Mouse (Mus musculus): ENCODE data around the gene Zfp180. TPM values are rescaled to one million over a fixed set of nuclear protein-coding genes. Genes with fewer than 3 reads are reported as not detected.
"Not testable (repeated sequence)": the region's sequence is repeated elsewhere in the genome, so short reads cannot be mapped to it uniquely, and the experiment has no call there.

Gene Zfp180
- 9.7 and 11.0 TPM in 2 replicates for polyA plus RNA-seq (2012; rRNA removed)

DNA sequence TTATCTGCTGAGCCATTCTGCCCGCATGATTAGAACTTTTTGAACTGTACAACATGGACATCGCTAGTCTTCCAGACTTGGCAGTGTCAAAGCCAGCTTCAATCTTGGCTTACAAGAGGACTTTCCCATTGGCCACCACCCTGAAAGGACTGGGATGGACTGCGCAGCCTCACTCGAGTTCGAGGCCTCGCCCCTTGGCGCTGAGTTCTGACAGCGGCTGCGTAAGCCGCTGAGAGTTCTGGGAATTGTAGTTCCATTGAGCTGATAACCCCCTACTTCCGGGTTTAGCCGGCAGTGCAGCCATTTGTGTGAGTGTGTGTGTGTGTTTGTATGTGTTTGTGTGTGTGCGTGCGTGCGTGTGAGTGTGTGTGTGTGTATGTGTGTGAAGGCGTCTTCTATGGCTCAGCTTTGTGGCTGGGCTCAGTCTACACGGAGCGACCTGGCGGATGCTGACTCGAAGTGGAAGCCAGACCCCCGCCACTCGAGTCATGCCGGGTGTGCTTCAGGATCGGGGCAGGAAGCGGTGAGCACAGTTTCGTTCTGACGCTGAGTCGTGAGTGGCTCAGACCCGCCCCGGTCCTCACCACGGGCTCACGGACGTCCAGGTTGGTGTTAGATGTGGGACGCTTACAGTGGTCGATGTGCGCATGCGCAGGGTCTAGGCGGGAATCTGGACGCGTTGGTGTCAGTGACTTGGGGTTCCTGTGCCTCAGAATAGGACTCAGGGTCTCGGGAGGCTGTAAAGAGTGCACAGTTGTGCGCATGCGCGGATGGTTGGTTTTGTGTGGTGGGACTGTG, at the start of gene Zfp180:
Zfp180 (plus strand) TSS at position 291 of the 798 bp plus-strand sequence.
- TF ChIP-seq POLR2A (IDR thresholded peaks at IDR 0.05; ENCODE audit: low read depth, low read length) = 0 out of 2 replicates have a peak, but pooled peaks have one; percentile 1
- no peak for TF ChIP-seq CTCF (IDR thresholded peaks at IDR 0.05; ENCODE audit: extremely low read depth, insufficient read depth, insufficient read length, insufficient replicate concordance)
- Histone ChIP-seq H3K27me3 (ENCODE audit: control insufficient read depth, insufficient read depth, low read length) (no peaks in the 10 kb centered on the region), H3K4me1 (ENCODE audit: control insufficient read depth, insufficient read depth, insufficient read length) (peaks cover 9% of the 10 kb centered on the region; the same call in 1 of the 2 replicates)

DNA sequence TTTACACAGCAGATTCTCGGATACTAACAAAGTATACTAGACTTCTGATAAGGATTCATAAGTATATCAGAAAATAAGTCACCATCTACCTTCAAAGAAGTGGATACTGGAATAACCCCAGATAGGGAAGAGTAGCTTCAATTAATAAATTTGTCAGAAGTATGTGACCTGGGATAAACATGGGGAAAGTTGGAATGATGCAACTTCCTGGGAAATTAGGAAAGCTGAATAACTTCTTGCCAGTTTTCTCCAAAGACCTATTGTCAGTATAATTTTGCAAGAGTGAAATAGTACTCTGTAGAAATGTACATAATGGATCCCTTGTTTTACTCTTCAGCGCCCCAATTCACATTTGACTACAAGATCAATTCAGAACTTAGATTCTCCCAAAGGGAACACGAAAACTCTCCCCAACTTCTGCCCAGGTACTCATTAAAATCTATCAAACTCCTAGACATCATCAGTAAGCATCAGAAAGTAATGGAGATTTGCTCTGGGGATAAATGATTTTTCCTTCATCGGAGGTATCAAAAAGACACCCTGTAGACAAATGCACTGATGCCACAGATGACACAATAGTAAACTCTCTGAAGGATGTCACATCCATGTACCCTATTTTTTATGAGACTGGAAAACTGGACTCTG, 28.9 kb upstream of the Zfp180 start, which contains the start of gene Vmn1r183:
Vmn1r183 (plus strand) TSS at position 595 of the 645 bp plus-strand sequence.
- Histone ChIP-seq H3K27me3 (ENCODE audit: control insufficient read depth, insufficient read depth, low read length) (no peaks in the 10 kb centered on the region), H3K4me1 (ENCODE audit: control insufficient read depth, insufficient read depth, insufficient read length) (no peaks in the 10 kb centered on the region), H3K4me3 (ENCODE audit: extremely low read depth, insufficient read depth, insufficient read length) (no peak within 1 kb of the TSS), H3K36me3 (ENCODE audit: control insufficient read depth, insufficient read depth, low read length) (no peaks in the 10 kb centered on the region), H3K27ac (ENCODE audit: insufficient read depth, low read length) (no peak within 1 kb of the TSS)
- TF ChIP-seq CTCF (IDR thresholded peaks at IDR 0.05; ENCODE audit: extremely low read depth, insufficient read depth, insufficient read length, insufficient replicate concordance) = no peak
- no peak for TF ChIP-seq POLR2A (IDR thresholded peaks at IDR 0.05; ENCODE audit: low read depth, low read length)
- DNase-seq (ENCODE audit: low read depth in 1 of 2, low spot score in 2 of 2) = no peak
- WGBS = 79% methylated on average over 4 of the region's 4 CpGs

More for the DNA sequence above, at the start of gene Zfp180:
- H3K36me3 ChIP-seq (ENCODE audit: control insufficient read depth, insufficient read depth, low read length) = no peaks in the 10 kb centered on the region
- H3K4me3 ChIP-seq (ENCODE audit: extremely low read depth, insufficient read depth, insufficient read length) = peak within 1 kb of the TSS; percentile 80
- H3K27ac ChIP-seq (ENCODE audit: insufficient read depth, low read length) = peak within 1 kb of the TSS; percentile 91
- DNase-seq (ENCODE audit: low read depth in 1 of 2, low spot score in 2 of 2) = peak; percentile 90 to 91
- 17% methylated on average over 44 of the region's 44 CpGs for WGBS

DNA sequence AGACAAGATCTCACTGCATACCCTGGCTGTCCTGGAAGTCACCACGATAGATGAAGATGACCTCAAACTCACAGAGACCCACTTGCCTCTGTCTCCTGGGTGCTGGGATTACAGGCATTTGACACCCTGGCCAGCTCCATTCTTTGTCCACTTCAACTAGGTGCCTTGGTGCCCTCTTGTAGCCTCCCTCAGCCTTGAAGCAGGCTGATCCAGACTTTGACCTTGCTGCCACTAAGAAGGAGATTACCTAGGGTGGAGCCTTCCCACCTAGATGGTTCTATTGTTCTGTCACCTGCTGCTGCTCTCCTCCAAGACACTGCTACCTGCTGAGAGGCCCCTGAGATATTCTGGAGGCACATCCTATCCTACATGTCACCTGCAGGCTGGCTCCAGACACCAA, 7.3 kb upstream of the Zfp180 start:
- WGBS = 24% methylated on average over 1 of the region's 1 CpGs
- not testable (repeated sequence) for H3K36me3 ChIP-seq (ENCODE audit: control insufficient read depth, insufficient read depth, low read length); DNase-seq (ENCODE audit: low read depth in 1 of 2, low spot score in 2 of 2); H3K4me1 ChIP-seq (ENCODE audit: control insufficient read depth, insufficient read depth, insufficient read length); H3K27me3 ChIP-seq (ENCODE audit: control insufficient read depth, insufficient read depth, low read length); H3K4me3 ChIP-seq (ENCODE audit: extremely low read depth, insufficient read depth, insufficient read length); H3K27ac ChIP-seq (ENCODE audit: insufficient read depth, low read length)

DNA sequence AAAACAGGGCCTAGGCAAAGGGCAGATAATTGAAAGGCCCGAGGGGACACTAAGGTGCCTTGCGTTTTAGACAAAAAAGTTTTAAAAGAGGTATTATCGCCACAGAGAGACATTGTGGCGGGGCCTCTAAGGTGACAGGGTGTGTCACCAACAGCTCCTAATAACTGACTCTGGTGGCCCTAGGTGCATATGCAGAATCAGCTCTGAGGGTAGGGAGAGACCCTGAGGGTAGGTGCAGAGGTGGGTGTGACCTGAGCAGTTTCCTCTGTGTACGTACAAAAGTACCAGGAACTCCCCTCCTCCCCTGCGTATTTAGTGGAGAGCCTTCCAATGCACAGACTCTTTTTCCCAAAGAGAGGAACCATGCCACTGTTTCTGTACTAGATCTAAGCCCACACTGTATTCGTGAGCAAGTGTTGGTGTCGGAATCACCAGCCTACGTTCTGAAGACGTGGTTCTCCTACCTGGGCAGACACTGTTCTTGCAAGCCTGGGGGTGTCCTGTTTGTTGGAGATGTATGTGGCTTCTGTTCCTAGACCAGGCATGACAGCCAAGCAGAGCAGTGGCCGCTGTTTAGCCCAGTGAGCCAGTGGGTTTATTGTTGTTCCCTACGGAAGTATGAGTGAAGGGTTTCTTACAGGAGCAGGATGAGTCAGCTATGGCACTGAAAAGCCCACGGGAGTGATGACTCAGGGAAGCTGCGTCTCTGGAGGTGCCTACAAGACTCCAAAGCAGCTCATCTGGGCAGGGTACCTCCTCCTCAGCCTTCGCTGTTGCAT, 922 bp downstream of the Zfp180 start:
- Histone ChIP-seq H3K36me3 (ENCODE audit: control insufficient read depth, insufficient read depth, low read length) (no peaks in the 10 kb centered on the region), H3K27me3 (ENCODE audit: control insufficient read depth, insufficient read depth, low read length) (no peaks in the 10 kb centered on the region), H3K4me3 (ENCODE audit: extremely low read depth, insufficient read depth, insufficient read length) (peak overlapping the region; percentile 80), H3K27ac (ENCODE audit: insufficient read depth, low read length) (peak overlapping the region; percentile 91), H3K4me1 (ENCODE audit: control insufficient read depth, insufficient read depth, insufficient read length) (peaks cover 9% of the 10 kb centered on the region; the same call in 1 of the 2 replicates)
- no peak for DNase-seq (ENCODE audit: low read depth in 1 of 2, low spot score in 2 of 2)
- WGBS = 30% methylated on average over 15 of the region's 15 CpGs
- TF ChIP-seq CTCF (IDR thresholded peaks at IDR 0.05; ENCODE audit: extremely low read depth, insufficient read depth, insufficient read length, insufficient replicate concordance) = no peak
- no peak for TF ChIP-seq POLR2A (IDR thresholded peaks at IDR 0.05; ENCODE audit: low read depth, low read length)

DNA sequence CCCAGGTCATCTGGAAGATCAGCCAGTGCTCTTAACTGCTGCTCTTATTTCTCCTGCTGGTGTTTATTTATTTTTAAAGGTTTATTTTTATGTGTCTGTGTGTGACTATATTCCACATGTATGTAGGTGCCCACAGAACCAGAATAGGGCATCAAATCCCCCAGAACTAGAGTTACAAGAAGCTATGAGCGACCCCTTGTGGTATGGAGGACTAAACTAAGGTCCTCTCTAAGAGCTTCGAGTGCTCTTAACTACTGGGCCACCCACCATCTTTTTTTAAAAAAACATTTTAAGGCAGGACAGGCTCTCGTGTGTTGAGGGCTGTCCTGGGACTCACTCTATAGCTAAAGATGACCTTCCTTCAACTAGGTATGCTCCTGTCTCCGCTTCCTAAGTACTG, 5.1 kb downstream of the Zfp180 start:
- 95% methylated on average over 4 of the region's 4 CpGs for WGBS
- Histone ChIP-seq H3K4me1 (ENCODE audit: control insufficient read depth, insufficient read depth, insufficient read length) (peaks cover 9% of the 10 kb centered on the region; the same call in 1 of the 2 replicates), H3K27me3 (ENCODE audit: control insufficient read depth, insufficient read depth, low read length) (no peaks in the 10 kb centered on the region), H3K4me3 (ENCODE audit: extremely low read depth, insufficient read depth, insufficient read length) (no peak overlapping the region), H3K36me3 (ENCODE audit: control insufficient read depth, insufficient read depth, low read length) (no peaks in the 10 kb centered on the region; the same call in 1 of the 2 replicates), H3K27ac (ENCODE audit: insufficient read depth, low read length) (no peak overlapping the region)
- DNase-seq (ENCODE audit: low read depth in 1 of 2, low spot score in 2 of 2) = no peak
- TF ChIP-seq CTCF (IDR thresholded peaks at IDR 0.05; ENCODE audit: extremely low read depth, insufficient read depth, insufficient read length, insufficient replicate concordance) (no peak), POLR2A (IDR thresholded peaks at IDR 0.05; ENCODE audit: low read depth, low read length) (no peak)

DNA sequence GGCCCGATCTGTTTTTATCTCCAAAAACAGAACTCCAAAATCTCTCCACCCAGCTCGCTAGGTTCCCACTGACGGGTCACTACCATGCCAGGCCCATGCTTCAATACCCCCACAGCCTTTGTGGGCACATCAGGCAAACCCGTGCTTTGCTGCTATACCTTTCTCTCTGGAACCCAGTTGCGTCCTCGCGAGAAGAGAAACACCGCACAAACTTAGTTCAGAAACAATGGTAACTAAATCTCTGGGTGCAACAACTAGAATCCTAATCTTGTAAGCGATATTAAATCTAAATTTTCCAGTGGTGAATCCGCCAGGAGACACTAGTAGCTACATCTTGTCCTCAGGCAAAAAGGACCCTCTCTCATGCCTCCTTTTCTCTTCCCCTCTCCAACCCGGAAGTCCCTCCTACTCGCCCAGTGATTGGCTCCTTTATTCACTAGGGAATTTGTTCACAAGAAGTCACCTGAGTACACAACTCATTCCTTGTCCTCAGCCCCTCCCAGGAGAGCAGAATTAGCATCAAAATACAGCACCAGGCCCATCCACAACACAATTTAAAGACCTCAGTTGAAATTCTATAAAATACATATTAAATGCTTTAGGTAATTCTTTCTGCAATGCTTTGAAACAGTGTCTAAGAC, 5.9 kb downstream of the Zfp180 start:
- WGBS = 93% methylated on average over 12 of the region's 12 CpGs
- H3K36me3 ChIP-seq (ENCODE audit: control insufficient read depth, insufficient read depth, low read length) = no peaks in the 10 kb centered on the region; the same call in 1 of the 2 replicates
- no peak overlapping the region for H3K4me3 ChIP-seq (ENCODE audit: extremely low read depth, insufficient read depth, insufficient read length)
- DNase-seq (ENCODE audit: low read depth in 1 of 2, low spot score in 2 of 2) = no peak
- H3K27ac ChIP-seq (ENCODE audit: insufficient read depth, low read length) = no peak overlapping the region
- TF ChIP-seq POLR2A (IDR thresholded peaks at IDR 0.05; ENCODE audit: low read depth, low read length) (no peak), CTCF (IDR thresholded peaks at IDR 0.05; ENCODE audit: extremely low read depth, insufficient read depth, insufficient read length, insufficient replicate concordance) (no peak)
- peaks cover 4% of the 10 kb centered on the region; the same call in 1 of the 2 replicates for H3K4me1 ChIP-seq (ENCODE audit: control insufficient read depth, insufficient read depth, insufficient read length)
- no peaks in the 10 kb centered on the region for H3K27me3 ChIP-seq (ENCODE audit: control insufficient read depth, insufficient read depth, low read length)

All from spleen, adult 2 months (tissue).